In the genomic region with DNA sequence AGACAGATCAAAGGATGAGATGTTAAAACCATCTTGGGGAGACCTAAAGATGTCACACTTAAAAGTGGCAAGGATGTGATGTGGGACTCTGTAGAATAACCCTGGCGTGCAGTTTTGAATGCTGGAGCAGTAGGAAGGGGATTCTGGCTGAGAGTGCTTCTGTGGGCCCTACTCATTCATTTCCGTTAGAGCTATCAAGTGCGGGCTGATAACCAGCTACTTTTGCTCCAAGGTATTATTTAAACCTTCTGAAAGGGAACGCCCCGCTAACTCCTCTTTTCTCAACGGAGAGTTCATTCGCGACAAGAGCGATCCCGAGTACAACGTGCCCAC, we compare ENCODE assay signal across 8 mouse cellular contexts. TPM values are rescaled to one million over a fixed set of nuclear protein-coding genes. Genes with fewer than 3 reads are reported as not detected.
DNase-seq lines count a peak whose midpoint lies in the region; ATAC-seq and TF ChIP-seq lines count a peak whose summit lies in the region.

No protein-coding gene starts in this region.

- H3K27ac ChIP-seq in spleen, adult 2 months (ENCODE audit: insufficient read depth, low read length): peak overlapping the region; percentile 98
- H3K27ac ChIP-seq in limb, embryonic 13.5 days: peak overlapping the region; percentile 100
- peak overlapping the region; percentile 100 for H3K27ac ChIP-seq in stomach, embryonic 15.5 days

- H3K4me3 ChIP-seq in spleen, adult 2 months (ENCODE audit: extremely low read depth, insufficient read depth, insufficient read length): peak overlapping the region; percentile 92
- H3K4me3 ChIP-seq in limb, embryonic 13.5 days: peak overlapping the region; percentile 94
- peak overlapping the region; percentile 82 for H3K4me3 ChIP-seq in stomach, embryonic 15.5 days (replicated peaks)

- under 1% methylated on average over 11 of the region's 11 CpGs for WGBS in spleen, adult 2 months
- WGBS in limb, embryonic 13.5 days: under 1% methylated on average over 11 of the region's 11 CpGs
- WGBS in stomach, embryonic 15.5 days: under 1% methylated on average over 11 of the region's 11 CpGs

- peak overlapping the region; percentile 97 for H3K9ac ChIP-seq in limb, embryonic 13.5 days
- peak overlapping the region; percentile 60; the same call in 1 of the 2 replicates for H3K9ac ChIP-seq in stomach, embryonic 15.5 days

- peaks cover 6% of the 10 kb centered on the region; the same call in 1 of the 2 replicates for H3K4me1 ChIP-seq in spleen, adult 2 months (ENCODE audit: control insufficient read depth, insufficient read depth, insufficient read length)
- peaks cover 22% of the 10 kb centered on the region for H3K4me1 ChIP-seq in limb, embryonic 13.5 days
- peaks cover 7% of the 10 kb centered on the region for H3K4me1 ChIP-seq in stomach, embryonic 15.5 days

- ATAC-seq in frontal cortex, adult (ENCODE audit: low TSS enrichment): peak; percentile 6; the same call in 1 of the 2 replicates
- ATAC-seq in limb, embryonic 13.5 days (ENCODE audit: low FRiP score, low read depth): 0 out of 2 replicates have a peak, but pooled peaks have one; percentile 1
- no peak for ATAC-seq in stomach, embryonic 15.5 days (ENCODE audit: insufficient read depth, low FRiP score, low read depth)

- H3K9me3 ChIP-seq in limb, embryonic 13.5 days: 0 out of 2 replicates have a peak, but pooled peaks cover 3% of the 10 kb centered on the region
- H3K9me3 ChIP-seq in stomach, embryonic 15.5 days: no peaks in the 10 kb centered on the region

- TF ChIP-seq CTCF in spleen, adult 2 months (IDR thresholded peaks at IDR 0.05; ENCODE audit: extremely low read depth, insufficient read depth, insufficient read length, insufficient replicate concordance): no peak

- no peaks in the 10 kb centered on the region for H3K27me3 ChIP-seq in spleen, adult 2 months (ENCODE audit: control insufficient read depth, insufficient read depth, low read length)
- H3K27me3 ChIP-seq in limb, embryonic 13.5 days: no peaks in the 10 kb centered on the region
- no peaks in the 10 kb centered on the region for H3K27me3 ChIP-seq in stomach, embryonic 15.5 days (replicated peaks)

- TF ChIP-seq POLR2A in spleen, adult 2 months (IDR thresholded peaks at IDR 0.05; ENCODE audit: low read depth, low read length): no peak

- H3K36me3 ChIP-seq in spleen, adult 2 months (ENCODE audit: control insufficient read depth, insufficient read depth, low read length): no peaks in the 10 kb centered on the region
- no peaks in the 10 kb centered on the region for H3K36me3 ChIP-seq in limb, embryonic 13.5 days
- no peaks in the 10 kb centered on the region for H3K36me3 ChIP-seq in stomach, embryonic 15.5 days

- DNase-seq in frontal cortex, postnatal 36 days (ENCODE audit: low spot score in 2 of 2): no peak
- DNase-seq in spleen, adult 2 months (ENCODE audit: low read depth in 1 of 2, low spot score in 2 of 2): no peak
- no peak for DNase-seq in spleen, adult 18-20 months
- no peak for DNase-seq in layer of hippocampus, adult 8-10 months (ENCODE audit: low spot score in 2 of 2)
- DNase-seq in testis, postnatal 10 days (ENCODE audit: low spot score): no peak

- H3K4me2 ChIP-seq in limb, embryonic 13.5 days (replicated peaks): peak overlapping the region; percentile 75
- H3K4me2 ChIP-seq in stomach, embryonic 15.5 days: peak overlapping the region; percentile 66

RNA-seq across cellular contexts. Expression of a gene that starts 0.7 kb away (rescaled TPM):
- polyA plus RNA-seq in spleen, adult 2 months (2012; rRNA removed): 5.6 and 6.1 TPM in 2 replicates
- polyA plus RNA-seq in limb, embryonic 13.5 days (2015; fragmentation: Nextera tagmentation; extraction: Ambion mirVana): 26.2 and 27.3 TPM in 2 replicates
- polyA plus RNA-seq in stomach, embryonic 15.5 days (2015; fragmentation: Nextera tagmentation; extraction: Ambion mirVana): 24.8 and 27.8 TPM in 2 replicates
- 10 to 100 TPM; 50.6 to 54.4 (median 51.7) TPM for total RNA-seq in layer of hippocampus, adult 8-10 months (2022)

RNA-seq across cellular contexts. Expression of a gene that starts 32.9 kb away (rescaled TPM):
- 56.1 and 76.2 TPM in 2 replicates for polyA plus RNA-seq in spleen, adult 2 months (2012; rRNA removed)
- 105 TPM in 2 replicates for polyA plus RNA-seq in limb, embryonic 13.5 days (2015; fragmentation: Nextera tagmentation; extraction: Ambion mirVana)
- 93.0 and 97.9 TPM in 2 replicates for polyA plus RNA-seq in stomach, embryonic 15.5 days (2015; fragmentation: Nextera tagmentation; extraction: Ambion mirVana)
- 10 to 100 TPM; 61.1 to 69.5 (median 63.8) TPM for total RNA-seq in layer of hippocampus, adult 8-10 months (2022)
